Mouse (Mus musculus) liver, adult 2 months (tissue): Measurements from ENCODE around the gene Itga8.

Source experiments
- CTCF ChIP-seq: fragments of 200-500 bp; IDR thresholded peaks from 2 replicates; pipeline ENCODE4 v1.5.1; 2011; ENCODE audit warnings: low read depth, low read length, control low read depth
- POLR2A ChIP-seq: fragments of 200-500 bp; IDR thresholded peaks from 2 replicates; pipeline ENCODE4 v1.6.1; 2011; ENCODE audit warnings: low read length, control low read depth; ENCODE audit not compliant: insufficient read depth; ENCODE audit errors: extremely low read depth

- TF ChIP-seq CTCF, result no peak
- no peak for TF ChIP-seq POLR2A
Measured at GRCm38 (mm10) chr2:12318036-12318435, 16.3 kb upstream of the Itga8 start.
